Mouse (Mus musculus) c-Kit-positive CD71-negative TER-119-negative erythroid progenitor cells, embryonic 14.5 days (primary cell): ENCODE data around the gene Sparcl1.
A peak's percentile ranks its signal among the peaks of the same experiment; 100 is the strongest.

Source experiments
- DNase-seq: peaks from one replicate; pipeline ENCODE4 v3.0.0-alpha.2; 2013; ENCODE audit warnings: low read depth

Gene Sparcl1

GRCm38 (mm10) chr5:104061936-104062772, 51.4 kb downstream of the Sparcl1 start:
- DNase-seq = no peak

GRCm38 (mm10) chr5:104060429-104060828, 53.1 kb downstream of the Sparcl1 start:
- DNase-seq = no peak

- no peak for DNase-seq
Measured at GRCm38 (mm10) chr5:104059628-104060027, 53.9 kb downstream of the Sparcl1 start.

- no peak for DNase-seq
Measured at GRCm38 (mm10) chr5:104058021-104058420, 55.5 kb downstream of the Sparcl1 start.

GRCm38 (mm10) chr5:104056295-104056694, 57.2 kb downstream of the Sparcl1 start:
- DNase-seq = no peak

- DNase-seq = no peak
Measured at GRCm38 (mm10) chr5:104055816-104056215, 57.7 kb downstream of the Sparcl1 start.

GRCm38 (mm10) chr5:104054938-104055337, 58.6 kb downstream of the Sparcl1 start:
- DNase-seq = no peak

GRCm38 (mm10) chr5:104052956-104053355, 60.6 kb downstream of the Sparcl1 start:
- DNase-seq = no peak

- DNase-seq = no peak
Measured at GRCm38 (mm10) chr5:104048139-104048538, 65.4 kb downstream of the Sparcl1 start.

GRCm38 (mm10) chr5:104047200-104048105, 66.1 kb downstream of the Sparcl1 start:
- no peak for DNase-seq

- DNase-seq = peak; percentile 93
Measured at GRCm38 (mm10) chr5:104046256-104047199, 67.0 kb downstream of the Sparcl1 start, which contains the start of gene Nudt9. TSS of gene Nudt9 (plus strand) at chr5:104046306.

- DNase-seq = no peak
Measured at GRCm38 (mm10) chr5:104043704-104044103, 69.8 kb downstream of the Sparcl1 start.

- no peak for DNase-seq
Measured at GRCm38 (mm10) chr5:104042906-104043305, 70.6 kb downstream of the Sparcl1 start.

- no peak for DNase-seq
Measured at GRCm38 (mm10) chr5:104039154-104039932, 74.2 kb downstream of the Sparcl1 start.

GRCm38 (mm10) chr5:104036686-104037085, 76.8 kb downstream of the Sparcl1 start:
- no peak for DNase-seq

- no peak for DNase-seq
Measured at GRCm38 (mm10) chr5:104035824-104036223, 77.7 kb downstream of the Sparcl1 start.

- DNase-seq = no peak
Measured at GRCm38 (mm10) chr5:104035066-104035465, 78.5 kb downstream of the Sparcl1 start.

GRCm38 (mm10) chr5:104032434-104033097, 81.0 kb downstream of the Sparcl1 start:
- no peak for DNase-seq
